Mouse (Mus musculus) neural tube, embryonic 10.5 days (tissue): Measurements from ENCODE around the gene Tmem189.

Experiments used
- DNase-seq: peaks from one replicate; pipeline ENCODE4 v3.0.0-alpha.2; 2017; ENCODE audit warnings: low spot score; ENCODE audit errors: extremely low spot score

Gene Tmem189

GRCm38 (mm10) chr2:167689501-167690218 is at the start of gene Tmem189:
TSS of gene Tmem189 (minus strand) at chr2:167689822.
- DNase-seq, result peak; percentile 68

- no peak for DNase-seq
Observed at GRCm38 (mm10) chr2:167739030-167739429, 49.4 kb upstream of the Tmem189 start.

- DNase-seq, result no peak
Observed at GRCm38 (mm10) chr2:167734861-167735260, 45.2 kb upstream of the Tmem189 start.

- no peak for DNase-seq
Observed at GRCm38 (mm10) chr2:167731149-167731548, 41.5 kb upstream of the Tmem189 start.

GRCm38 (mm10) chr2:167730036-167730435 is 40.4 kb upstream of the Tmem189 start:
- DNase-seq, result no peak

GRCm38 (mm10) chr2:167727161-167727560 is 37.5 kb upstream of the Tmem189 start:
- no peak for DNase-seq

- DNase-seq, result no peak
Observed at GRCm38 (mm10) chr2:167725879-167726278, 36.3 kb upstream of the Tmem189 start.

- DNase-seq, result no peak
Observed at GRCm38 (mm10) chr2:167723589-167724206, 34.1 kb upstream of the Tmem189 start.

GRCm38 (mm10) chr2:167722538-167722937 is 32.9 kb upstream of the Tmem189 start:
- no peak for DNase-seq

- no peak for DNase-seq
Observed at GRCm38 (mm10) chr2:167721159-167721882, 31.7 kb upstream of the Tmem189 start.

GRCm38 (mm10) chr2:167719520-167719919 is 29.9 kb upstream of the Tmem189 start:
- no peak for DNase-seq

- no peak for DNase-seq
Observed at GRCm38 (mm10) chr2:167717208-167717607, 27.6 kb upstream of the Tmem189 start.

- no peak for DNase-seq
Observed at GRCm38 (mm10) chr2:167715008-167715407, 25.4 kb upstream of the Tmem189 start.

- no peak for DNase-seq
Observed at GRCm38 (mm10) chr2:167714298-167714697, 24.7 kb upstream of the Tmem189 start.

- no peak for DNase-seq
Observed at GRCm38 (mm10) chr2:167712872-167713821, 23.5 kb upstream of the Tmem189 start.

- no peak for DNase-seq
Observed at GRCm38 (mm10) chr2:167710574-167710973, 21.0 kb upstream of the Tmem189 start.

GRCm38 (mm10) chr2:167709969-167710368 is 20.3 kb upstream of the Tmem189 start:
- DNase-seq, result no peak

- DNase-seq, result no peak
Observed at GRCm38 (mm10) chr2:167708373-167708772, 18.8 kb upstream of the Tmem189 start.

- no peak for DNase-seq
Observed at GRCm38 (mm10) chr2:167706183-167706939, 16.7 kb upstream of the Tmem189 start.

- DNase-seq, result no peak
Observed at GRCm38 (mm10) chr2:167704409-167704808, 14.8 kb upstream of the Tmem189 start.
